Mouse (Mus musculus) embryonic facial prominence, embryonic 15.5 days (tissue): ENCODE results near the gene Ccdc62. TPM values are rescaled to one million over a fixed set of nuclear protein-coding genes. Genes with fewer than 3 reads are reported as not detected.

Source experiments
- ATAC-seq: fragments of 200-750 bp; cut with Nextera tagmentation; 2 replicates; pipeline ENCODE4 v1.8.0; 2017; ENCODE audit warnings: low read depth, moderate TSS enrichment; ENCODE audit not compliant: insufficient number of reproducible peaks, low FRiP score, low TSS enrichment
- H3K27ac ChIP-seq: fragments of 300-500 bp; sonication (generic); replicated peaks from 2 replicates; pipeline ENCODE4 v1.5.1; 2015; ENCODE audit warnings: mild to moderate bottlenecking, inconsistent platforms
- H3K27me3 ChIP-seq: fragments of 300-500 bp; sonication (generic); 2 replicates; pipeline ENCODE4 v1.6.1; 2015; ENCODE audit warnings: inconsistent platforms
- H3K36me3 ChIP-seq: fragments of 300-500 bp; sonication (generic); 2 replicates; pipeline ENCODE4 v1.6.1; 2015; ENCODE audit warnings: mild to moderate bottlenecking, inconsistent platforms
- H3K4me1 ChIP-seq: fragments of 300-500 bp; sonication (generic); 2 replicates; pipeline ENCODE4 v1.6.1; 2015; ENCODE audit warnings: inconsistent platforms
- H3K4me2 ChIP-seq: fragments of 300-500 bp; sonication (generic); replicated peaks from 2 replicates; pipeline ENCODE4 v1.6.1; 2015; ENCODE audit warnings: mild to moderate bottlenecking, inconsistent platforms
- H3K4me3 ChIP-seq: fragments of 300-500 bp; sonication (generic); replicated peaks from 2 replicates; pipeline ENCODE4 v1.5.1; 2015; ENCODE audit warnings: mild to moderate bottlenecking, inconsistent platforms
- H3K9ac ChIP-seq: fragments of 300-500 bp; sonication (generic); 2 replicates; pipeline ENCODE4 v1.6.1; 2015; ENCODE audit warnings: inconsistent platforms
- H3K9me3 ChIP-seq: fragments of 300-500 bp; sonication (generic); replicated peaks from 2 replicates; pipeline ENCODE4 v1.6.1; 2016; ENCODE audit warnings: inconsistent platforms
- WGBS: fragments of 180-500 bp; shearing (Covaris S2); methylation state at CpG from one replicate; pipeline ENCODE4 v1.1.7; 2015; 5-methylcytosine and 5-hydroxymethylcytosine counted together
- polyA plus RNA-seq: library from polyadenylated mRNA; unstranded; fragments of >200 nt; fragmentation: Nextera tagmentation; extraction: Ambion mirVana; gene quantifications from 2 replicates; pipeline ENCODE4 v1.2.1, GENCODE M21; 2015

Gene Ccdc62
- polyA plus RNA-seq, 1 experiment from 2014 or later, result 7.5 TPM

DNA sequence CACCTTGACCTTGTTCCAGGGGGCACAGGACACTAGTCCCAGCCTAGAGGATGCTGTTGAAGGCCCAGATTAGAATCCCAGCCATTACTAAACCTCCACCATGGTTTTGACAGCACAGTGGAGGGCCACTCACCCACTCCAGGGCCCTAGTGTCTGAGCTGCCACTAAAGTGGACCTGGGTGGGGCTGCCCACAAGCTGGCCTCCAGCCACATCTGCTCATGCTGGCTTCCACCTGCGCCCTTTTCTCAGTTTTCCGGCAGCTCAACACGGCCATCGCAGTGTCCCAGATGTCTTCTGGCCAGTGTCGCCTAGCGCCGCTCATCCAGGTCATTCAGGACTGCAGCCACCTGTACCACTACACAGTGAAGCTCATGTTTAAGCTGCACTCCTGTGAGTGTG lies 64.0 kb downstream of the Ccdc62 start:
- 96% methylated on average over 7 of the region's 7 CpGs for WGBS
- H3K27ac ChIP-seq, result no peak overlapping the region
- peaks cover 13% of the 10 kb centered on the region; the same call in 1 of the 2 replicates for H3K36me3 ChIP-seq
- H3K4me1 ChIP-seq, result peaks cover 26% of the 10 kb centered on the region
- H3K4me3 ChIP-seq, result no peak overlapping the region
- ATAC-seq, result no peak
- no peaks in the 10 kb centered on the region for H3K27me3 ChIP-seq
- H3K4me2 ChIP-seq, result no peak overlapping the region
- H3K9ac ChIP-seq, result no peak overlapping the region
- H3K9me3 ChIP-seq, result no peaks in the 10 kb centered on the region

DNA sequence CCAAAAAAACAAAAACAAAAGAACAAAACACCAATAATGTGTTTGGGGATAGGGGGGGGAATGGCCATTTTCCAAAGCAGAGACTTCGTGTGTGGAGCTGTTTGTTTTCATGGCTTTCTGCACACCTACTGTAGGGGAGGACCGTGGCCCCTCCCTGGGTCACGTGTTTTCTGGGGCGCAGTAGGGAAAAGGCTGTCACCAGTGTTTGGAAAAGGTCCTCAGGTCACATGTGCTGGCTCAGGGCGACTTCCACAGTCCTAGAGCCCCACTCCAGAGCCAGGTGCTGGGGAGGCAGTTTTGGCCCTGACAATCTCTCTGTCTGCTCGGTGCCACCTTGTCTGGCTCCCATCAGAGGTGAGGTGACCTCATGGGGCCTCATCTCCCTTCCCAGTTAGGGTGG lies 64.9 kb downstream of the Ccdc62 start:
- Histone ChIP-seq H3K27me3 (no peaks in the 10 kb centered on the region), H3K4me2 (no peak overlapping the region), H3K27ac (no peak overlapping the region), H3K9me3 (no peaks in the 10 kb centered on the region), H3K36me3 (peaks cover 11% of the 10 kb centered on the region; the same call in 1 of the 2 replicates), H3K9ac (no peak overlapping the region), H3K4me3 (no peak overlapping the region), H3K4me1 (peaks cover 22% of the 10 kb centered on the region)
- WGBS, result 73% methylated on average over 6 of the region's 6 CpGs
- no peak for ATAC-seq

DNA sequence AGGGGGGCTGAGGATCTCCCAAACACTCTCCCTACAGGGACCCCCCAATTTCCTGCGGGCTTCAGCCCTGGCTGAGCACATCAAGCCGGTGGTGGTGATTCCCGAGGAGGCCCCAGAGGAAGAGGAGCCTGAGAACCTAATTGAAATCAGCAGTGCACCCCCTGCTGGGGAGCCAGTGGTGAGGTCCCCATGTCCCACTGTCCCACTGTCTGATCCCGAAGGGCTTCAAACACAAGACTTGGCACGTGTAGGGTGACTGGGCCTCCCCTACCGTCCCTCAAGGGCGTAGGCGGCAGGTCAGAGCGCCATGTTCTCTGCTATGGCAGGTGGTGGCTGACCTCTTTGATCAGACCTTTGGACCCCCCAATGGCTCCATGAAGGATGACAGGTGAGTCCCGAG lies 65.7 kb downstream of the Ccdc62 start:
- no peak overlapping the region for H3K9ac ChIP-seq
- no peak for ATAC-seq

DNA sequence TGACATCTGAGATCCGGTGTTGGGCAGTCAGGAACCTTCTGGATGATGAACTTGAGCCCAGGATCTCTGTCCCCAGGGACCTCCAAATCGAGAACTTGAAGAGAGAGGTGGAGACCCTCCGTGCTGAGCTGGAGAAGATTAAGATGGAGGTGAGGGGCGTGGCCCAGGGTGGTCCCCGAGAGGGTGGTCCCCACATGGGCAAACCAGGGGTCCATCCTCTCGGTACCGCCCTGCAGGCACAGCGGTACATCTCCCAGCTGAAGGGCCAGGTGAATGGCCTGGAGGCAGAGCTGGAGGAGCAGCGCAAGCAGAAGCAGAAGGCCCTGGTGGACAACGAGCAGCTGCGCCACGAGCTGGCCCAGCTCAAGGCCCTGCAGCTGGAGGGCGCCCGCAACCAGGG lies 66.2 kb downstream of the Ccdc62 start:
- no peak for ATAC-seq
- WGBS, result 83% methylated on average over 14 of the region's 14 CpGs

More for the DNA sequence above, 65.7 kb downstream of the Ccdc62 start:
- H3K9me3 ChIP-seq, result no peaks in the 10 kb centered on the region
- no peak overlapping the region for H3K27ac ChIP-seq
- H3K4me1 ChIP-seq, result peaks cover 20% of the 10 kb centered on the region
- WGBS, result 78% methylated on average over 10 of the region's 10 CpGs
- no peaks in the 10 kb centered on the region for H3K27me3 ChIP-seq
- peaks cover 11% of the 10 kb centered on the region; the same call in 1 of the 2 replicates for H3K36me3 ChIP-seq
- H3K4me2 ChIP-seq, result no peak overlapping the region
- H3K4me3 ChIP-seq, result no peak overlapping the region

DNA sequence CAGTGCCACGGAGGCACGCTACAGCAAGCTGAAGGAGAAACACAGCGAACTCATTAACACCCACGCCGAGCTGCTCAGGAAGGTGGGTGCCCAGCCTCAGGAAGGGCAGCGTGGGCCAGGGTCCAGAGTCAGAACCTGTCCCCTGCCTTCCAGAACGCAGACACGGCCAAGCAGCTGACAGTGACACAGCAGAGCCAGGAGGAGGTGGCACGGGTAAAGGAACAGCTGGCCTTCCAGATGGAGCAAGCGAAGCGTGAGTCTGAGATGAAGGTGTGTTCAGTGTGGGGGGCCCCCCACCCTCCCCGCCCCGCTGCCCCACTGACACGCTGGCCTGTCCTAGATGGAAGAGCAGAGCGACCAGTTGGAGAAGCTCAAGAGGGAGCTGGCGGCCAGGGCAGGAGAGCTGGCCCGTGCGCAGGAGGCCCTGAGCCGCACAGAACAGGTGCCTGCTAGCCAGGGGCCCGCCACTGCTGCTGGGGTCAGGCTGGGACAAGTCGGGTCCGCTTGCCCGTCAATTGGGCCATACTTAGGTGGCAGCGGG lies 66.8 kb downstream of the Ccdc62 start:
- Histone ChIP-seq H3K27me3 (no peaks in the 10 kb centered on the region), H3K36me3 (peaks cover 15% of the 10 kb centered on the region; the same call in 1 of the 2 replicates), H3K4me1 (peaks cover 14% of the 10 kb centered on the region), H3K27ac (no peak overlapping the region), H3K9ac (no peak overlapping the region), H3K4me2 (no peak overlapping the region), H3K9me3 (no peaks in the 10 kb centered on the region), H3K4me3 (no peak overlapping the region)
- no peak for ATAC-seq
- WGBS, result 85% methylated on average over 24 of the region's 24 CpGs

More for the DNA sequence above, 66.2 kb downstream of the Ccdc62 start:
- Histone ChIP-seq H3K9ac (no peak overlapping the region), H3K36me3 (peaks cover 15% of the 10 kb centered on the region; the same call in 1 of the 2 replicates), H3K4me1 (peaks cover 20% of the 10 kb centered on the region), H3K27me3 (no peaks in the 10 kb centered on the region), H3K27ac (no peak overlapping the region), H3K9me3 (no peaks in the 10 kb centered on the region), H3K4me3 (no peak overlapping the region), H3K4me2 (no peak overlapping the region)

DNA sequence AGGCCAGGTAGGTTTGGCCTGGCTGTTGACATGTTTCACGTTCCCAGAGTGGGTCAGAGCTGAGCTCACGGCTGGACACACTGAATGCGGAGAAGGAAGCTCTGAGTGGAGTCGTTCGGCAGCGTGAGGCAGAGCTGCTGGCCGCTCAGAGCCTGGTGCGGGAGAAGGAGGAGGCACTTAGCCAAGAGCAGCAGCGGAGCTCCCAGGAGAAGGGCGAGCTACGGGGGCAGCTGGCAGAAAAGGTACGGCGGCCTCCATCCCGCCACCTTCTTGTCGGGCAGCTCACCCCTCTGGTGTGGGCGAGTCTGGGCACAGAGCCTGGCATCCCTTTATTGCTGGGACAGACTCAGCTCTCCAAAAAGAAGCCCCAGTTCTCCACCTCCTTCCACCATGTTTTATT lies 67.3 kb downstream of the Ccdc62 start:
- Histone ChIP-seq H3K36me3 (peaks cover 15% of the 10 kb centered on the region; the same call in 1 of the 2 replicates), H3K4me3 (no peak overlapping the region), H3K27ac (no peak overlapping the region), H3K4me1 (peaks cover 9% of the 10 kb centered on the region; the same call in 1 of the 2 replicates), H3K9me3 (no peaks in the 10 kb centered on the region), H3K4me2 (no peak overlapping the region), H3K27me3 (no peaks in the 10 kb centered on the region), H3K9ac (no peak overlapping the region)
- WGBS, result 75% methylated on average over 16 of the region's 16 CpGs
- ATAC-seq, result no peak

DNA sequence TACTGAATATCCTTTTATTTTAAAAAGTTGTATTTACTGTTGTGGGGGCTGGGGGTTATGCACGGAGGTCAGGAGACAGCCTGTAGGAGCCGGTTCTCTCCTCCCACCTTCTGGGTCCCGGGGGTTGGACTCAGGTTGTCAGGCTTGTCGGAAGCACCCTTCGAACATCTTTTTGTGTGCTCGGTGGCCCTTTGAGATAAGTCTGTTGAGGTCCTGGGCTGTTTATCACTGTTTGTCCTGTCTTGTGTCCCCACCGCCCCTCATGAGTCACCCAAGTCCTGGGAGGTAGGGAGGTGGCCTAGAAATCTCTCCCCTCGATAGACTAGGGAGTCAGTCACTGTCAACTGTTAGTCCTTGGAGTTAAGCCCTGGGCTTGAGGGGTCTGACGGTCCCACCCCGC lies 67.9 kb downstream of the Ccdc62 start:
- 89% methylated on average over 10 of the region's 10 CpGs for WGBS
- no peaks in the 10 kb centered on the region for H3K9me3 ChIP-seq
- peaks cover 18% of the 10 kb centered on the region; the same call in 1 of the 2 replicates for H3K36me3 ChIP-seq
- no peaks in the 10 kb centered on the region for H3K27me3 ChIP-seq
- H3K4me2 ChIP-seq, result no peak overlapping the region
- peaks cover 6% of the 10 kb centered on the region; the same call in 1 of the 2 replicates for H3K4me1 ChIP-seq
- no peak for ATAC-seq
- H3K4me3 ChIP-seq, result no peak overlapping the region
- H3K9ac ChIP-seq, result no peak overlapping the region
- H3K27ac ChIP-seq, result no peak overlapping the region

DNA sequence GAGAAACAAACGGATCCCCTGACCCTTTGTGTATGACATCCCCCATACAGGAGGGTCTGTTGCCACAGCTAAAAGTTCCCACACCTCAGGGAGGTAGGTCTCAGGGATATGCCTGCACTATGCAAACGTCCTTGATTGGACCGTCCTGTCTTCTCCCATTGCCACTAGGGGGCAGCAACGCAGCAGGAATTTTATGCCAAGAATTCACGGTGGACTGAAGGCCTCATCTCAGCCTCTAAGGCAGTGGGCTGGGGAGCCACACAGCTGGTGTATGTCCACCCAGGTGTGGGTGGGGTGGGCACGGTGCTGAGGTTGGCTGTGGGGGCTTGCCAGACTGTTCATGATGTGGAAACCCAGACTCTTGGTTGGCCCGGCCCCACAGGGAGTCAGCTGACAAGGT lies 70.3 kb downstream of the Ccdc62 start:
- H3K9ac ChIP-seq, result no peak overlapping the region
- WGBS, result 14% methylated on average over 7 of the region's 7 CpGs
- no peak overlapping the region for H3K27ac ChIP-seq
- H3K4me1 ChIP-seq, result 0 out of 2 replicates have a peak, but pooled peaks cover 9% of the 10 kb centered on the region
- no peaks in the 10 kb centered on the region for H3K27me3 ChIP-seq
- ATAC-seq, result no peak; the same call in 1 of the 2 replicates
- H3K9me3 ChIP-seq, result no peaks in the 10 kb centered on the region
- H3K4me3 ChIP-seq, result no peak overlapping the region
- no peak overlapping the region for H3K4me2 ChIP-seq
- H3K36me3 ChIP-seq, result peaks cover 43% of the 10 kb centered on the region

DNA sequence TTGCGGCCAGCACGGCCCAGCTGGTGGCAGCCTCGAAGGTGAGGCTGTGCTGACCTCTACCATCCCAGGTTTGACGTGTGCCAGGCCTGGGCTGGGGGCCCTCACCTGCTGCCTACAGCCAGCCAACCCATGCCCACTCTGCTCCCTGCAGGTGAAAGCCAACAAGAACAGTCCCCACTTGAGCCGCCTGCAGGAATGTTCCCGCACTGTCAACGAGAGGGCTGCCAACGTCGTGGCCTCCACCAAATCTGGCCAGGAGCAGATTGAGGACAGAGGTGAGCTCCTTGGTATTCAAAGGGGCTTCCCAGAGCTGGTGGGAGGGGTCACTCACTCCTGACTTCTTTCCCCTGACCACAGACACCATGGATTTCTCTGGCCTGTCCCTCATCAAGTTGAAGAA lies 70.8 kb downstream of the Ccdc62 start:
- Histone ChIP-seq H3K27ac (no peak overlapping the region), H3K9me3 (no peaks in the 10 kb centered on the region), H3K36me3 (peaks cover 47% of the 10 kb centered on the region), H3K9ac (no peak overlapping the region), H3K4me3 (no peak overlapping the region), H3K27me3 (no peaks in the 10 kb centered on the region), H3K4me1 (0 out of 2 replicates have a peak, but pooled peaks cover 8% of the 10 kb centered on the region), H3K4me2 (no peak overlapping the region)
- 57% methylated on average over 9 of the region's 9 CpGs for WGBS
- no peak for ATAC-seq

DNA sequence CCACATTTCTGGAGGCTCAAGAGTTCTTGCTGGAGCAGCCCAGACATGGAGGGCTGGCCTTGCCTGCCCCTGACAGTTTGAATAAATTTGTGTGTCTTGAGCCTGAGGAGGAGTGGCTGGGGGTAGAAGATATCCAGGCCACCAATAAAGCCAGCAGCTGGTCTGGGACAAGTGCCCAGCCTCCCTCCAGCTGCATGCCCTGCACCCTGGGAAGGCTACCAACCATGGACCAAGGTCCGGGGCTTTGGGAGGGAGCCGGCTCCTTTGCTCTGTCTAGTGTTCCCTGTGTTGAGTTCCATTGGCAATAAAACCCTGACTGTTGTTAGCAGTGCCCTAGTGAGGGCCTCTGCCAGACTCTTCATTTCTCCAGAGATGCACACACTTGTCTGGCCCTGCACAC lies 72.4 kb downstream of the Ccdc62 start:
- no peaks in the 10 kb centered on the region for H3K9me3 ChIP-seq
- H3K27me3 ChIP-seq, result no peaks in the 10 kb centered on the region
- no peak overlapping the region for H3K4me2 ChIP-seq
- no peak for ATAC-seq
- H3K9ac ChIP-seq, result no peak overlapping the region
- no peak overlapping the region for H3K4me3 ChIP-seq
- H3K36me3 ChIP-seq, result peaks cover 58% of the 10 kb centered on the region
- 78% methylated on average over 2 of the region's 2 CpGs for WGBS
- 0 out of 2 replicates have a peak overlapping the region, but pooled peaks have one; percentile 6 for H3K27ac ChIP-seq
- H3K4me1 ChIP-seq, result 0 out of 2 replicates have a peak, but pooled peaks cover 6% of the 10 kb centered on the region

DNA sequence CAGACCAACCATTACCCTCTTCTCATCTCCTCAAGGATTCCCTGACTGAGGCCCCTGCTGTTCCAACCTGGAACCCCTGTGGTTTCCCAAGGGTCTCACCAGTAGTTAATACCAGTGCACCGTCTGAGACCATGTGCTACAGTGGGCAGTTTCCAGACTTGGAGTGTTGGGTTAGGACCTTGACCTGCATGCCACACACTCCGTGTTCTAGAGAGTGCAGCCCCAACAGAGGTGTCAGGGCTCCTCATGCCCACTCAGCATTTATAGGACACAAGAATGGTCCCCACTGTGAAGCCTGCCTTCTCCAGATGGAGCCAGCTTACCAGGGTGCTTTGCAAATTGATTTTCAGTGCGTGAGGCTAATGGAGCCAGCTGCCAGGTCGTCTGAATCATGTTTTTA lies 72.9 kb downstream of the Ccdc62 start:
- WGBS, result 57% methylated on average over 4 of the region's 4 CpGs
- no peak overlapping the region for H3K27ac ChIP-seq

More for the DNA sequence above, 72.9 kb downstream of the Ccdc62 start:
- no peak overlapping the region for H3K4me2 ChIP-seq
- H3K9ac ChIP-seq, result no peak overlapping the region
- no peaks in the 10 kb centered on the region for H3K27me3 ChIP-seq
- 0 out of 2 replicates have a peak, but pooled peaks cover 6% of the 10 kb centered on the region for H3K4me1 ChIP-seq
- no peak for ATAC-seq
- H3K4me3 ChIP-seq, result no peak overlapping the region
- peaks cover 63% of the 10 kb centered on the region for H3K36me3 ChIP-seq
- no peaks in the 10 kb centered on the region for H3K9me3 ChIP-seq
